Mouse (Mus musculus) lung, postnatal 0 days (tissue): ENCODE measurements around the gene Bmp8a.

Experiments used
- CTCF ChIP-seq: IDR thresholded peaks from 2 replicates; pipeline ENCODE4 v1.5.1; 2016; ENCODE audit warnings: antibody characterized with exemption, mild to moderate bottlenecking
- EP300 ChIP-seq: IDR thresholded peaks from 2 replicates; pipeline ENCODE4 v1.6.1; 2016; ENCODE audit warnings: antibody characterized with exemption, mild to moderate bottlenecking, control low read depth

DNA sequence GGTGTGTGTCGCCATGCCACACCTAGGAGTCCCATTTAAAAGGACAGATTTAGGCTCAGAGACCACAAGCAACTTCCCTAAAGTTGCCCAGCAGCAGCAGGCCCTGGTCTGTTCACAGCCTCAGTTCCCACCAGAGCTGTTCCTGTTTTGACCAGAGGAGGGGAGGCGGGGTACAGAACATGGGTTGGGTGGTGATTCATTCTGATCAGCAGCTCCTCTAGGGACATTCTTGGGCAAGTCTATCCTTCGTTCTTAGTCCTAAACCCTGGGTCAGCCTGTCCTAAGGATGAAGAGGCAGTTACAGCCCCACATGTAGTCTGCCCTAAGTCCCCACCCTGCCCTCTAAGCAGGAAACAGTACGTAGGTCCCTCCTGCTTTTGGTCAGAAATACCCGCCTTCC is 2.8 kb downstream of the Bmp8a start:
- TF ChIP-seq CTCF, result no peak
- no peak for TF ChIP-seq EP300
